Mouse (Mus musculus): ENCODE measurements around the gene Eid1. TPM values are rescaled to one million over a fixed set of nuclear protein-coding genes. Genes with fewer than 3 reads are reported as not detected.
A peak's percentile ranks its signal among the peaks of the same experiment; 100 is the strongest.

The Eid1 gene
- total and polyA plus RNA-seq, 2 experiments from 2014 or later: 459 to 575 TPM

DNA sequence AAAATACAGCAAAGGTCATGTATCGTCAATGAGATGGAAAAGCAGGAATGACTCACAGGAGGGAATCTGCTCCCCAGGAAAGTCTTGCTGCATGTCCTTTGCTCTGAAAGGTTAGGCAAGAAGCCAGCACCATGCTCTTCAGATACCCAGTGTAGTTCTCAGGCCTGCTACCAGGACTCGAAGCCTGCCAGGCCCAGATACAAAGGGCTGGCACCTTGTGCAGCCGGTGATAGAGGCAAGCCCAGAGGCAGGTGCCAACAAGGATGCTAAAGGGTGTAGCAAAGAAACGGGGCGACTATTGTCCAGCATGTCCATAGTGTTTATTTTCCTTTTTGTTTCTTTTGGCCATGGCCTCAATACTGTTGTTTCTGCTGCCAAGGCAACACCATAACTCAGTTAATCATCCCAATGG, 33.6 kb downstream of the Eid1 start:
- Histone ChIP-seq H3K27me3 (ENCODE audit: insufficient read depth, low read length) (no peaks in the 10 kb centered on the region), H3K27ac (ENCODE audit: low read depth, low read length) (no peak overlapping the region), H3K4me1 (ENCODE audit: insufficient read depth) (no peaks in the 10 kb centered on the region), H3K9me3 (ENCODE audit: low read length) (no peaks in the 10 kb centered on the region), H3K9ac (no peak overlapping the region), H3K4me2 (ENCODE audit: low read depth) (no peak overlapping the region), H3K4me3 (ENCODE audit: low read depth, low read length) (no peak overlapping the region), H3K36me3 (ENCODE audit: insufficient read depth) (no peaks in the 10 kb centered on the region)
- ATAC-seq (no peak), DNase-seq (no peak)
- TF ChIP-seq CTCF (IDR thresholded peaks at IDR 0.05; ENCODE audit: low read depth): no peak
- 47% methylated on average over 5 of the region's 5 CpGs for WGBS

GRCm38 (mm10) chr2:125716599-125716998, 43.7 kb downstream of the Eid1 start:
- 88% methylated on average over 8 of the region's 8 CpGs for WGBS
- no peak overlapping the region for H3K9ac ChIP-seq
- H3K9me3 ChIP-seq (ENCODE audit: low read length): no peaks in the 10 kb centered on the region
- H3K4me2 ChIP-seq (ENCODE audit: low read depth): no peak overlapping the region
- no peak for DNase-seq
- no peaks in the 10 kb centered on the region for H3K27me3 ChIP-seq (ENCODE audit: insufficient read depth, low read length)
- no peak overlapping the region for H3K4me3 ChIP-seq (ENCODE audit: low read depth, low read length)
- ATAC-seq: no peak
- no peak overlapping the region for H3K27ac ChIP-seq (ENCODE audit: low read depth, low read length)
- H3K4me1 ChIP-seq (ENCODE audit: insufficient read depth): no peaks in the 10 kb centered on the region
- no peak for TF ChIP-seq CTCF (IDR thresholded peaks at IDR 0.05; ENCODE audit: low read depth)
- H3K36me3 ChIP-seq (ENCODE audit: insufficient read depth): no peaks in the 10 kb centered on the region

DNA sequence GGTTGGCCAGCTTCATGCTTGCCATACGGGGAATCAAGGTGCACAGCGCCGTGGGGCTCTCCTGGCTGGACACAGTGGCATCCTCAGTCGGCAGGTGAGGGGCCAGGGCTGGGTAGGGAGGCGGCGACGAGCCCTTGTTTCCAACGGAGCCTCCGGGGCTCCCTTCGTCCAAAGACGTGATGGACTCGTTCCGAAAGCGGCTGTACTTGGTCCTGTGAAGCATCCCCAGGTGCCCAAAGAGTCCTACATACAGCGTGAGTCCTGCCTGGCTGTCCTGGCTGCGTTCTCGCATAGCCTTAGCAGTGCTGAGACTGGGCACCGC, 50.2 kb downstream of the Eid1 start:
- WGBS: 6% methylated on average over 18 of the region's 18 CpGs
- DNase-seq: no peak
- H3K4me1 ChIP-seq (ENCODE audit: insufficient read depth): 0 out of 2 replicates have a peak, but pooled peaks cover 7% of the 10 kb centered on the region
- no peaks in the 10 kb centered on the region for H3K9me3 ChIP-seq (ENCODE audit: low read length)
- H3K36me3 ChIP-seq (ENCODE audit: insufficient read depth): no peaks in the 10 kb centered on the region
- peak overlapping the region; percentile 49 for H3K4me3 ChIP-seq (ENCODE audit: low read depth, low read length)
- H3K27me3 ChIP-seq (ENCODE audit: insufficient read depth, low read length): peaks cover 12% of the 10 kb centered on the region; the same call in 1 of the 2 replicates
- ATAC-seq: no peak
- no peak overlapping the region for H3K27ac ChIP-seq (ENCODE audit: low read depth, low read length)
- no peak for TF ChIP-seq CTCF (IDR thresholded peaks at IDR 0.05; ENCODE audit: low read depth)
- H3K9ac ChIP-seq: peak overlapping the region; percentile 59
- H3K4me2 ChIP-seq (ENCODE audit: low read depth): peak overlapping the region; percentile 100

- peak overlapping the region; percentile 100 for H3K4me2 ChIP-seq (ENCODE audit: low read depth)
- WGBS: 2% methylated on average over 34 of the region's 34 CpGs
- TF ChIP-seq CTCF (IDR thresholded peaks at IDR 0.05; ENCODE audit: low read depth): 0 out of 2 replicates have a peak, but pooled peaks have one; percentile 34
- H3K36me3 ChIP-seq (ENCODE audit: insufficient read depth): no peaks in the 10 kb centered on the region
- DNase-seq (no peak), ATAC-seq (peak; percentile 19)
- H3K9ac ChIP-seq: peak overlapping the region; percentile 59
- H3K27ac ChIP-seq (ENCODE audit: low read depth, low read length): peak overlapping the region; percentile 45; the same call in 1 of the 2 replicates
- H3K9me3 ChIP-seq (ENCODE audit: low read length): no peaks in the 10 kb centered on the region
- H3K4me3 ChIP-seq (ENCODE audit: low read depth, low read length): peak overlapping the region; percentile 49
- H3K4me1 ChIP-seq (ENCODE audit: insufficient read depth): 0 out of 2 replicates have a peak, but pooled peaks cover 7% of the 10 kb centered on the region
- H3K27me3 ChIP-seq (ENCODE audit: insufficient read depth, low read length): peaks cover 12% of the 10 kb centered on the region; the same call in 1 of the 2 replicates
Observed at GRCm38 (mm10) chr2:125723408-125724085, 50.7 kb downstream of the Eid1 start.

- Histone ChIP-seq H3K36me3 (ENCODE audit: insufficient read depth) (no peaks in the 10 kb centered on the region), H3K9me3 (ENCODE audit: low read length) (no peaks in the 10 kb centered on the region), H3K4me2 (ENCODE audit: low read depth) (peak within 1 kb of the TSS; percentile 100), H3K27ac (ENCODE audit: low read depth, low read length) (peak within 1 kb of the TSS; percentile 45; the same call in 1 of the 2 replicates), H3K4me3 (ENCODE audit: low read depth, low read length) (peak within 1 kb of the TSS; percentile 49), H3K4me1 (ENCODE audit: insufficient read depth) (0 out of 2 replicates have a peak, but pooled peaks cover 7% of the 10 kb centered on the region), H3K27me3 (ENCODE audit: insufficient read depth, low read length) (peaks cover 12% of the 10 kb centered on the region; the same call in 1 of the 2 replicates), H3K9ac (peak within 1 kb of the TSS; percentile 59)
- DNase-seq (peak; percentile 76), ATAC-seq (peak; percentile 88)
- no peak for TF ChIP-seq CTCF (IDR thresholded peaks at IDR 0.05; ENCODE audit: low read depth)
- 2% methylated on average over 15 of the region's 15 CpGs for WGBS
Observed at GRCm38 (mm10) chr2:125724086-125724430, 51.2 kb downstream of the Eid1 start, which contains the start of gene Shc4. Gene Shc4, minus strand, starts transcription at chr2:125724148.

Other genes starting within 250 kb of the Eid1 start
- gene Gm9913, start 168.0 kb upstream of the Eid1 start, total RNA-seq (2014; rRNA removed): 0.05 and 0.15 TPM in 2 replicates
- 0.09 and 0.23 TPM in 2 replicates for gene Gm9913, start 168.0 kb upstream of the Eid1 start, polyA plus RNA-seq (2015; fragmentation: Nextera tagmentation; extraction: Ambion mirVana)
- 10.7 and 16.7 TPM in 2 replicates for gene Fbn1, start 165.1 kb upstream of the Eid1 start, total RNA-seq (2014; rRNA removed)
- 1.1 and 1.7 TPM in 2 replicates for gene Fbn1, start 165.1 kb upstream of the Eid1 start, polyA plus RNA-seq (2015; fragmentation: Nextera tagmentation; extraction: Ambion mirVana)
- gene Cep152, start 48.0 kb upstream of the Eid1 start, total RNA-seq (2014; rRNA removed): 2.2 and 2.4 TPM in 2 replicates
- gene Cep152, start 48.0 kb upstream of the Eid1 start, polyA plus RNA-seq (2015; fragmentation: Nextera tagmentation; extraction: Ambion mirVana): 0.92 and 1.4 TPM in 2 replicates
- gene Shc4, start 51.1 kb downstream of the Eid1 start, total RNA-seq (2014; rRNA removed): 4.3 and 6.8 TPM in 2 replicates
- gene Shc4, start 51.1 kb downstream of the Eid1 start, polyA plus RNA-seq (2015; fragmentation: Nextera tagmentation; extraction: Ambion mirVana): 0.79 and 2.5 TPM in 2 replicates
- 56.8 and 65.6 TPM in 2 replicates for gene Secisbp2l, start 109.8 kb downstream of the Eid1 start, total RNA-seq (2014; rRNA removed)
- gene Secisbp2l, start 109.8 kb downstream of the Eid1 start, polyA plus RNA-seq (2015; fragmentation: Nextera tagmentation; extraction: Ambion mirVana): 20.9 and 29.8 TPM in 2 replicates
- gene Galk2, start 186.0 kb downstream of the Eid1 start, total RNA-seq (2014; rRNA removed): 28.5 and 39.4 TPM in 2 replicates
- gene Galk2, start 186.0 kb downstream of the Eid1 start, polyA plus RNA-seq (2015; fragmentation: Nextera tagmentation; extraction: Ambion mirVana): 23.7 and 27.8 TPM in 2 replicates
- 92.8 and 114 TPM in 2 replicates for gene Cops2, start 186.0 kb downstream of the Eid1 start, total RNA-seq (2014; rRNA removed)
- 54.1 and 56.8 TPM in 2 replicates for gene Cops2, start 186.0 kb downstream of the Eid1 start, polyA plus RNA-seq (2015; fragmentation: Nextera tagmentation; extraction: Ambion mirVana)

All from forebrain, postnatal 0 days (tissue).